Mouse (Mus musculus) embryonic facial prominence, embryonic 12.5 days (tissue): ENCODE measurements at regions not wholly inside any gene's neighbourhood (a gene's known extent, or its start where the extent isn't known, plus 50 kb on each side); places are given as distances from the start of the nearest gene placed in this dataset.
A peak's percentile ranks its signal among the peaks of the same experiment; 100 is the strongest.

ENCODE experiments used
- ATAC-seq: fragments of 200-750 bp; cut with Nextera tagmentation; 2 replicates; pipeline ENCODE4 v1.8.0; 2017; ENCODE audit not compliant: insufficient number of reproducible peaks, insufficient read depth, low FRiP score, low TSS enrichment
- H3K27ac ChIP-seq: fragments of 300-500 bp; sonication (generic); 2 replicates; pipeline ENCODE4 v1.5.1; 2016; ENCODE audit warnings: mild to moderate bottlenecking
- H3K27me3 ChIP-seq: fragments of 300-500 bp; sonication (generic); 2 replicates; pipeline ENCODE4 v1.6.1; 2016; ENCODE audit warnings: mild to moderate bottlenecking, moderate library complexity
- H3K36me3 ChIP-seq: fragments of 300-500 bp; sonication (generic); 2 replicates; pipeline ENCODE4 v1.6.1; 2016; ENCODE audit warnings: mild to moderate bottlenecking
- H3K4me1 ChIP-seq: fragments of 300-500 bp; sonication (generic); 2 replicates; pipeline ENCODE4 v1.6.1; 2016
- H3K4me2 ChIP-seq: fragments of 300-500 bp; sonication (generic); replicated peaks from 2 replicates; pipeline ENCODE4 v1.6.1; 2016; ENCODE audit warnings: mild to moderate bottlenecking, moderate library complexity
- H3K4me3 ChIP-seq: fragments of 300-500 bp; sonication (generic); 2 replicates; pipeline ENCODE4 v1.5.1; 2016; ENCODE audit warnings: mild to moderate bottlenecking
- H3K9ac ChIP-seq: fragments of 300-500 bp; sonication (generic); 2 replicates; pipeline ENCODE4 v1.6.1; 2016; ENCODE audit warnings: mild to moderate bottlenecking, moderate library complexity
- H3K9me3 ChIP-seq: fragments of 300-500 bp; sonication (generic); 2 replicates; pipeline ENCODE4 v1.6.1; 2016; ENCODE audit warnings: mild to moderate bottlenecking, moderate library complexity
- WGBS: fragments of 180-500 bp; shearing (Covaris S2); methylation state at CpG from one replicate; pipeline ENCODE4 v1.1.7; 2016; 5-methylcytosine and 5-hydroxymethylcytosine counted together

- no peaks in the 10 kb centered on the region for H3K27me3 ChIP-seq
- H3K4me1 ChIP-seq = peaks cover 8% of the 10 kb centered on the region; the same call in 1 of the 2 replicates
- H3K4me3 ChIP-seq = no peak overlapping the region
- no peak for ATAC-seq
- no peaks in the 10 kb centered on the region for H3K36me3 ChIP-seq
- WGBS = 55% methylated on average over 6 of the region's 6 CpGs
- no peak overlapping the region for H3K4me2 ChIP-seq
- no peak overlapping the region for H3K27ac ChIP-seq
- no peak overlapping the region for H3K9ac ChIP-seq
- no peaks in the 10 kb centered on the region for H3K9me3 ChIP-seq
These were observed 90.9 kb downstream of the Spry2 start for GRCm38 (mm10) chr14:105805762-105806161.

GRCm38 (mm10) chr14:105805362-105805761 lies 91.3 kb downstream of the Spry2 start:
- H3K27ac ChIP-seq = no peak overlapping the region
- H3K9ac ChIP-seq = no peak overlapping the region
- H3K4me3 ChIP-seq = no peak overlapping the region
- no peak overlapping the region for H3K4me2 ChIP-seq
- H3K4me1 ChIP-seq = peaks cover 8% of the 10 kb centered on the region; the same call in 1 of the 2 replicates
- 77% methylated on average over 5 of the region's 5 CpGs for WGBS
- no peak for ATAC-seq
- no peaks in the 10 kb centered on the region for H3K9me3 ChIP-seq
- no peaks in the 10 kb centered on the region for H3K27me3 ChIP-seq
- H3K36me3 ChIP-seq = no peaks in the 10 kb centered on the region

- Histone ChIP-seq H3K4me3 (no peak overlapping the region), H3K9me3 (no peaks in the 10 kb centered on the region), H3K4me1 (peaks cover 8% of the 10 kb centered on the region; the same call in 1 of the 2 replicates), H3K27ac (no peak overlapping the region), H3K9ac (no peak overlapping the region), H3K4me2 (no peak overlapping the region), H3K36me3 (no peaks in the 10 kb centered on the region), H3K27me3 (no peaks in the 10 kb centered on the region)
- no peak for ATAC-seq
- WGBS = 71% methylated on average over 5 of the region's 5 CpGs
These were observed 91.9 kb downstream of the Spry2 start for GRCm38 (mm10) chr14:105804761-105805160.

- no peak overlapping the region for H3K9ac ChIP-seq
- H3K4me3 ChIP-seq = no peak overlapping the region
- peak overlapping the region; percentile 39 for H3K4me2 ChIP-seq
- ATAC-seq = no peak
- 42% methylated on average over 7 of the region's 7 CpGs for WGBS
- no peaks in the 10 kb centered on the region for H3K27me3 ChIP-seq
- H3K4me1 ChIP-seq = peaks cover 14% of the 10 kb centered on the region; the same call in 1 of the 2 replicates
- H3K9me3 ChIP-seq = no peaks in the 10 kb centered on the region
- H3K27ac ChIP-seq = no peak overlapping the region
- H3K36me3 ChIP-seq = no peaks in the 10 kb centered on the region
These were observed 93.3 kb downstream of the Spry2 start for GRCm38 (mm10) chr14:105803281-105803680.

- Histone ChIP-seq H3K4me1 (peaks cover 14% of the 10 kb centered on the region; the same call in 1 of the 2 replicates), H3K9ac (no peak overlapping the region), H3K4me2 (peak overlapping the region; percentile 39), H3K27ac (no peak overlapping the region), H3K4me3 (no peak overlapping the region), H3K27me3 (no peaks in the 10 kb centered on the region), H3K36me3 (no peaks in the 10 kb centered on the region), H3K9me3 (no peaks in the 10 kb centered on the region)
- WGBS = 14% methylated on average over 18 of the region's 18 CpGs
- ATAC-seq = 0 out of 2 replicates have a peak, but pooled peaks have one; percentile 47
These were observed 93.9 kb downstream of the Spry2 start for GRCm38 (mm10) chr14:105802529-105803280.

- Histone ChIP-seq H3K36me3 (no peaks in the 10 kb centered on the region), H3K4me3 (no peak overlapping the region), H3K4me1 (peaks cover 14% of the 10 kb centered on the region; the same call in 1 of the 2 replicates), H3K27ac (no peak overlapping the region), H3K9ac (no peak overlapping the region), H3K9me3 (no peaks in the 10 kb centered on the region), H3K27me3 (no peaks in the 10 kb centered on the region), H3K4me2 (no peak overlapping the region)
- 64% methylated on average over 13 of the region's 13 CpGs for WGBS
- no peak for ATAC-seq
These were observed 96.3 kb downstream of the Spry2 start for GRCm38 (mm10) chr14:105800142-105800925.

GRCm38 (mm10) chr14:105799401-105799861 lies 97.2 kb downstream of the Spry2 start:
- Histone ChIP-seq H3K4me1 (peaks cover 14% of the 10 kb centered on the region; the same call in 1 of the 2 replicates), H3K9ac (no peak overlapping the region), H3K27me3 (no peaks in the 10 kb centered on the region), H3K4me2 (no peak overlapping the region), H3K36me3 (no peaks in the 10 kb centered on the region), H3K9me3 (no peaks in the 10 kb centered on the region), H3K4me3 (no peak overlapping the region), H3K27ac (0 out of 2 replicates have a peak overlapping the region, but pooled peaks have one; percentile 30)
- WGBS = 6% methylated on average over 3 of the region's 3 CpGs
- ATAC-seq = peak; percentile 56

GRCm38 (mm10) chr14:105793010-105793702 lies 103.5 kb downstream of the Spry2 start:
- Histone ChIP-seq H3K4me1 (no peaks in the 10 kb centered on the region), H3K9me3 (no peaks in the 10 kb centered on the region), H3K9ac (no peak overlapping the region), H3K36me3 (no peaks in the 10 kb centered on the region), H3K27me3 (no peaks in the 10 kb centered on the region), H3K4me3 (no peak overlapping the region), H3K27ac (no peak overlapping the region), H3K4me2 (no peak overlapping the region)
- no peak for ATAC-seq
- 77% methylated on average over 4 of the region's 4 CpGs for WGBS

GRCm38 (mm10) chr14:105790441-105790840 lies 106.2 kb downstream of the Spry2 start:
- Histone ChIP-seq H3K4me2 (no peak overlapping the region), H3K4me3 (no peak overlapping the region), H3K4me1 (no peaks in the 10 kb centered on the region), H3K27ac (no peak overlapping the region), H3K27me3 (no peaks in the 10 kb centered on the region), H3K36me3 (no peaks in the 10 kb centered on the region), H3K9ac (no peak overlapping the region), H3K9me3 (no peaks in the 10 kb centered on the region)
- no peak for ATAC-seq
- WGBS = 92% methylated on average over 4 of the region's 4 CpGs

- Histone ChIP-seq H3K4me1 (peaks cover 2% of the 10 kb centered on the region; the same call in 1 of the 2 replicates), H3K9me3 (no peaks in the 10 kb centered on the region), H3K4me3 (no peak overlapping the region), H3K36me3 (no peaks in the 10 kb centered on the region), H3K4me2 (no peak overlapping the region), H3K27me3 (no peaks in the 10 kb centered on the region), H3K9ac (no peak overlapping the region), H3K27ac (no peak overlapping the region)
- ATAC-seq = no peak
- 78% methylated on average over 5 of the region's 5 CpGs for WGBS
These were observed 113.2 kb downstream of the Spry2 start for GRCm38 (mm10) chr14:105783428-105783827.

GRCm38 (mm10) chr14:105779760-105780159 lies 116.9 kb downstream of the Spry2 start:
- H3K9ac ChIP-seq = no peak overlapping the region
- no peaks in the 10 kb centered on the region for H3K9me3 ChIP-seq
- 51% methylated on average over 3 of the region's 3 CpGs for WGBS
- H3K36me3 ChIP-seq = no peaks in the 10 kb centered on the region
- ATAC-seq = no peak
- no peak overlapping the region for H3K27ac ChIP-seq
- H3K4me2 ChIP-seq = no peak overlapping the region
- H3K27me3 ChIP-seq = no peaks in the 10 kb centered on the region
- no peak overlapping the region for H3K4me3 ChIP-seq
- peaks cover 2% of the 10 kb centered on the region; the same call in 1 of the 2 replicates for H3K4me1 ChIP-seq
